Mouse (Mus musculus) T-helper 17 cell (primary cell): ENCODE measurements at regions not wholly inside any gene's neighbourhood (a gene's known extent, or its start where the extent isn't known, plus 50 kb on each side); places are given as distances from the start of the nearest gene placed in this dataset.

Experiments
- in situ Hi-C, 2 experiments: fragments of 300-600 bp; cut with MboI, MseI; formaldehyde crosslinking; loops; 1 replicate in 1 of 2; 2 replicates in 1 of 2; pipeline ENCODE4 v1.15.1; 2025; ENCODE audit warnings: high pct_unique_total_duplicates in 2 of 2

GRCm38 (mm10) chr2:48520535-48520971, 293.4 kb upstream of the Acvr2a start:
- in situ Hi-C loops = no loop called here

DNA sequence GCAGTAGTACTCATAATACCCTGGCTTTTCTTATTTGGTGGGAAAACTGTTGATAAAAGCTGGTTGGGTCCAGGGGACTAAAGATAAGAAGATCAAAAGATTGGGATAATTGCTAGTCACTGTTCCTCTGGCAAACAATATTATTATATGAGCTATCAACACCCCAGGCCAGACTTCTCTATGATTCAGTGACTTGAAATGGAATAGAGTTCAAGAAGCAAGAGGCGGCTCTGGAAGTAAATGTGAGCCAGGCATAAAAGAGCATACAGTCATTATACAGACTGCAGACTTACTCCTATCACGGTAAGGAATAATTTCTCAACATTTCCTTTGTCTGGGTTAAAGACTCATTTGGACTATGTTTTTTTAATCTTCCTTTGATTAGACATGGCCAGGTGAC, 278.5 kb upstream of the Acvr2a start:
- in situ Hi-C loops = no loop called here

- in situ Hi-C loops = no loop called here
Observed at GRCm38 (mm10) chr2:48536930-48537329, 277.0 kb upstream of the Acvr2a start.

GRCm38 (mm10) chr2:48538668-48539341, 275.1 kb upstream of the Acvr2a start:
- in situ Hi-C loops = no loop called here

GRCm38 (mm10) chr2:48539465-48540055, 274.3 kb upstream of the Acvr2a start:
- in situ Hi-C loops = no loop called here

GRCm38 (mm10) chr2:48544377-48544776, 269.5 kb upstream of the Acvr2a start:
- in situ Hi-C loops = no loop called here

- in situ Hi-C loops = no loop called here
Observed at GRCm38 (mm10) chr2:48545072-48545471, 268.8 kb upstream of the Acvr2a start.

DNA sequence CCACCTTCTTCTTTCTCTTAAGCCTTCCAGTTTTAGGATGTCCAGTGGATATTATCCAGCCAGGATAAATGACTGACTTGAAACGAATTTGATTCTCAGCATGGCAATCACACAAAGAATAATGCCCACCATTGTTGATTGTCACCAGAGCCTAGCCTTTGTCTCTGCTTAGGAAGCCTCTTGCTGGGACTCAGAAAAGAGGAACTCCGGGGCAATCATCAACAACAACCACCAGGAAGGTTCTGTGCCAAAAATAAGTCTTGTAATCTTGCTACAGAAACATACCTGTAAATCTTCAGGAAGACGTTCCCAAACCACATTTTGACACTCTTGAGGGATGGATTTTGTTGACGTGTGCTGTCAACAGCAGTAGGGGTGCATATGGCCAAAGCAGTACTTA, 268.2 kb upstream of the Acvr2a start:
- in situ Hi-C loops = no loop called here

DNA sequence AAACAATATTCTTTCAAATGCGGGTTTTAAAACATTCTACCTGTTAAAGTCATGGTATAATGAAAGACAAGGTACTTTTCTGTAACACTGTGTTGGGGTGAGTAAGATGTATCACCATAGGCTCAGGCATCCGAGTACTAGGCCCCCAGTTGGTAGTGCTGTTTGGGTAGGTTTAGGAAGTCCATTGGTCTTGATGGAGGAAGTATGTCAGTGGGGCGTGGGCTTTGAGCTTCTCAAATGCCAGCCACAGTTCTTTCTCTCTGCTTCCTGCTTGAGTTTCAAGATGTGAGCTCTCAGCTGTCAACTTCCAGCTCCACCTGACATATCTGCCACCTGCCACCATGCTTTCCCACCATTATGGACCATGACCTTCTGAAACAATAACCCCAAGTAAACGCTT, 267.7 kb upstream of the Acvr2a start:
- in situ Hi-C loops = no loop called here

DNA sequence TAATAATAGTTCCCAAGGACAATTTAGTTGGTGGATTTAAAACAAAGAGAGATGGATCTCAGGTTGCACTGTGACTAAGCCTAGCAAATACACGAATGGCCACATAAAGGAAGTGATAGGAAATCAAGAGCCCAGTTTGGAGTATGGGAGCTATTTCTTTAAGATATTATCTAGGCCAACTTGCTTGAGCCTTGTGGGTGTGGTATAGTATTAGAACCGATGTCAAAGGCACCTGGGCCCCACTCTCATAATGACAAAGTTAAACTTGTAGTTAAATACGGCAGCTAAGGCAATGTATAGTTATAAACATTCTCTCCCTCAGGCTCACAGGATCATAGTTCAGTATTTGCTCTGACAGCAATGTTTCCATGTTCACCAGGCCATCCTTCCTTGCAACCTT, 257.3 kb upstream of the Acvr2a start:
- in situ Hi-C loops = no loop called here

GRCm38 (mm10) chr2:48557123-48557522, 256.8 kb upstream of the Acvr2a start:
- in situ Hi-C loops = no loop called here

DNA sequence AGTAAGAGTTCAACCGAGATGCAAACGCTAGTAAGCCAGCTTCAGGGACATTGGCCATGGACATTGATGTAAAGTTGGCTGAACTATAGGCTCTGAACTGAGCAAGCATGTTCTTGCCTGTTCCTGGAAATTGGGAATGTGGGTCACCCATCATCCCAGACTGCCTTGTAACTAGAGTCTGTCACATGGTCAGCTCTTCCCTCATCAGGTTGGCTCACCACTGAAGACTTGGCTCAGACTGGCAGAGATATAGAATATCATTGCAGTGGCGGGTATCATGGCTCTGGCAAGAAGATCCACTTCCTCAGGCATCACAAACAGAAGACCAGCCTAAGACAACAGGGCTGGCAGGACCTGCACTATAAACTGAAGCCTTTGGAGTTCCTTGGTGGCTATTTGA, 255.3 kb upstream of the Acvr2a start:
- in situ Hi-C loops = no loop called here

DNA sequence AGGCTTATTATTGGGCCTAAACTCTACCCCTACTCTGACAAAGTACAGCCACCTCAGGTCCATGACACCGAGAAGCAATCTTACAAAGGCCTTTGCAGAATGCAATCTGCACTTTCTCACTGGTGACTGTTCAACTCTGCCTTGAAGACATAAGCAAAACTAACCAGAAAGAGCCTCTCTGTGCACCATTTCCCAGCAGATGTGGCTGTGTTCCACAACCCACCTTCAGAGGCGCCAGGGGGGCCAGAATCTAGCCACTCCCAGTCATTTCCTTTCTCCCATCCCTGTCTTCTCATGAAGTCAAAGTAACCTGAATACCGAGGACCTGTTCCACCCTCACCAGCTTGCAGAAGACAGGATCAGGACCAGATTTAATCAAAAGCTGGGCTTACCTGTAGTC, 250.3 kb upstream of the Acvr2a start:
- in situ Hi-C loops = no loop called here

DNA sequence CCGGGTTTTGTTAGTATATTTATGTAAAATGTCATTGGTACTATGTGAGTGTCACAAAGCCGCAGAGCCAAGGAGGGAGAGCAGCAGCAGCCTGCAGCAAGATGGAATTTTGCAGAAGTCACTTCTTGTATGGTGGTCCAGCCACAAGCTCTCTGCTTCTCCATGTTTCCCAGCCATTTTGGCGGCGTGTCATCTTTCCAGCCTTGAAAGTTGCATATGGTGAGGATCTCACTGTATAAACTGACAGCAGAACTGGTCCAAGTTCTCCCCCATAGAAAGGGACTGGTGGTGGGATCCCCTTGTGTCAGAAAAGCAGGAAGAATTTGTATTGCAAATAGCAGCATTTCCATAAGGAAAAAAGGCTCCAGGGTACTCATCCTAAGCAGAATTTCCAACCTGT, 249.7 kb upstream of the Acvr2a start:
- in situ Hi-C loops = no loop called here

DNA sequence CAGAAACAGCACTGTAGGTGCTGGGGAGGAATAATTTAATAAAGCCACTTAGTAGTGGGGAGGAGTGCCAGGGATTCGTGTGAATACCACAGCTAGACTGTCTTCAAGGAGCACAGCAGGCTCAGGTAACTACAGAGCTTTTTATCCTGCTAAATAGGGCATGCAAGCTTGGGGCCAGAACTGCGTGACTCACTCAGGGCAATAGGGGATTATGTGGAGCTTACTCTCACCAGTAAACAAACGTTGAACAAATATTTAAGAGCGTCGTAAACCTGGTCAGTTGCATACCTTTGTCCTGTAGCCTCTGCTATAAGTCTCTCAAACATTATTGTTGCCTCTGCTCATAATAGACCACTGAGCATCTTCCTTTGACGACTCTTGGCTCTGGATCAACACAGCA, 246.0 kb upstream of the Acvr2a start:
- in situ Hi-C loops = no loop called here

GRCm38 (mm10) chr2:48586162-48586830, 227.6 kb upstream of the Acvr2a start:
- in situ Hi-C loops = no loop called here

GRCm38 (mm10) chr2:48586831-48587169, 227.1 kb upstream of the Acvr2a start:
- in situ Hi-C loops = no loop called here

GRCm38 (mm10) chr2:48589709-48590108, 224.2 kb upstream of the Acvr2a start:
- in situ Hi-C loops = no loop called here

- in situ Hi-C loops = no loop called here
Observed at GRCm38 (mm10) chr2:48597793-48598583, 215.9 kb upstream of the Acvr2a start.

GRCm38 (mm10) chr2:48599367-48599766, 214.5 kb upstream of the Acvr2a start:
- in situ Hi-C loops = no loop called here

GRCm38 (mm10) chr2:48601855-48602254, 212.1 kb upstream of the Acvr2a start:
- in situ Hi-C loops = no loop called here

GRCm38 (mm10) chr2:48609466-48609865, 204.4 kb upstream of the Acvr2a start:
- in situ Hi-C loops = no loop called here
